Mouse (Mus musculus): Measurements from ENCODE around the gene Yy1. TPM values are rescaled to one million over a fixed set of nuclear protein-coding genes. Genes with fewer than 3 reads are reported as not detected.

Yy1 gene
- total and polyA plus RNA-seq, 3 experiments: 34.9 to 62.4 (median 52.1) TPM

DNA sequence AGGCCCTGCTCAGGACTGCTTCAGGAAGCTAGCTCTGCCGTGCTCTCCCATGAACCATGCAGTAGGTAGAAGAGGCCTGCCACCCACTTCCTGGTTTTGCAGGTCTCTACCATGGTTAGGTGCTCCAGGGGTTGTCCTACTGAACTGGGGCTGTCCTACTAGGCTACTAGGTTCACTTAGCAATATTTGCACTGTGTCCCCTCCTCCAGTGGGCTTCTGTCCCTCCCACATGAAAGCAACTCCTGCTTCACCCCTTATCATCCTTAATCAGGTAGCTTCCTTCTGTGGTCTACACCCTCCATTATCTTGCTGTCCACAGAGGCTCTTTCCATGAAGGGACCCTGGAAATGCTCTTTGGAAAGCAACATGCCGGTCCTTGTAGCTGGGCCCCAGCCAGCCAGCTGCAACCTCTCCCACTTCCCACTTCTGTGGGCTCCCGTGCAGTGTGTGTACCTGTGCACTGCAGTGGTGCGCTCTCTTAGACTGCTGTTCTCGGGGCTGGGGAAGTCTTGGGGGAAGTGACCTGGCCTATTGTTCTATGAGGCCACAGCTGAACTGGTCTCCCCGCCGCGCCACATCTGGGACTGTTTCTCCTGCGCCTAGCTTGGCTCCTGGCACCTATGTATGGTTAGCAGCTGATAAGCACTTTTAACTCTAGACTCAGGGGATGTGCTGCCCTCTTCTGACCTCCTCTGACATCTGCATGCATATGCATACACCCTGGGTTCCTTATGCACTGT, 29.5 kb upstream of the Yy1 start:
- Histone ChIP-seq H3K4me1 (ENCODE audit: control insufficient read depth in 1 of 2, insufficient read depth in 2 of 2, low read length in 2 of 2) (peaks cover 9 to 42% of the 10 kb centered on the region in 2 experiments), H3K27ac (ENCODE audit: control insufficient read depth, low read depth, low read length) (peak overlapping the region; percentile 91), H3K27me3 (ENCODE audit: control insufficient read depth in 1 of 2, insufficient read depth in 2 of 2, low read length in 2 of 2) (no peaks in the 10 kb centered on the region), H3K36me3 (ENCODE audit: control insufficient read depth in 1 of 2, insufficient read depth in 2 of 2, low read length in 2 of 2) (peaks cover 0 to 28% of the 10 kb centered on the region in 2 experiments; a peak in 2 of 4 replicates), H3K9me3 (replicated peaks; ENCODE audit: insufficient read depth, low read length) (no peaks in the 10 kb centered on the region), H3K9ac (ENCODE audit: control insufficient read depth, low read depth, low read length, poor library complexity, severe bottlenecking) (peak overlapping the region; percentile 60), H3K79me2 (ENCODE audit: control insufficient read depth, insufficient read depth, low read length, poor library complexity) (peaks cover 3% of the 10 kb centered on the region; the same call in 1 of the 2 replicates), H3K4me3 (ENCODE audit: control insufficient read depth in 1 of 2, insufficient read depth in 1 of 2, low read depth in 2 of 2, low read length in 2 of 2) (peak overlapping the region; percentile 39)
- peak; percentile 94 for DNase-seq (ENCODE audit: low read depth, low spot score)
- TF ChIP-seq BHLHE40 (IDR thresholded peaks at IDR 0.05; ENCODE audit: borderline replicate concordance, low read depth, low read length) (peak; percentile 32; the same call in 1 of the 2 replicates), HCFC1 (IDR thresholded peaks at IDR 0.05; ENCODE audit: low read depth, low read length) (peak; percentile 40; the same call in 1 of the 2 replicates), UBTF (IDR thresholded peaks at IDR 0.05; ENCODE audit: borderline replicate concordance, insufficient read depth, low read depth, low read length) (no peak), MAX (IDR thresholded peaks at IDR 0.05; ENCODE audit: low read length) (no peak), USF1 (IDR thresholded peaks at IDR 0.05; ENCODE audit: low read depth, low read length) (no peak), POLR2AphosphoS2 (IDR thresholded peaks at IDR 0.05; ENCODE audit: low read length) (no peak), CHD2 (IDR thresholded peaks at IDR 0.05; ENCODE audit: low read length) (no peak), MAZ (IDR thresholded peaks at IDR 0.05; ENCODE audit: low read depth, low read length) (peak; percentile 58; the same call in 1 of the 2 replicates), ETS1 (IDR thresholded peaks at IDR 0.05; ENCODE audit: low read depth, low read length) (peak; percentile 66; the same call in 1 of the 2 replicates), CHD1 (IDR thresholded peaks at IDR 0.05; ENCODE audit: low read depth, low read length) (peak; percentile 75), KAT2A (conservative IDR thresholded peaks at IDR 0.05; ENCODE audit: low read depth, low read length) (no peak), TCF12 (IDR thresholded peaks at IDR 0.05; ENCODE audit: low read depth, low read length) (peak; percentile 44; the same call in 1 of the 2 replicates), E2F4 (IDR thresholded peaks at IDR 0.05; ENCODE audit: borderline replicate concordance, low read depth, low read length) (no peak), NRF1 (IDR thresholded peaks at IDR 0.05; ENCODE audit: insufficient read depth, low read depth, low read length, poor library complexity, severe bottlenecking) (no peak), ZKSCAN1 (IDR thresholded peaks at IDR 0.05; ENCODE audit: low read depth, low read length) (peak; percentile 14; the same call in 1 of the 2 replicates), POLR2A (IDR thresholded peaks at IDR 0.05; ENCODE audit: control insufficient read depth in 1 of 2, insufficient read depth in 1 of 2, low read depth in 1 of 2, low read length in 2 of 2, poor library complexity in 1 of 2) (peak in 1 of 2 experiments; percentile 42; a peak in 2 of 4 replicates), RCOR1 (IDR thresholded peaks at IDR 0.05; ENCODE audit: low read depth, low read length) (peak; percentile 40), TBP (IDR thresholded peaks at IDR 0.05; ENCODE audit: low read depth, low read length) (peak; percentile 23; the same call in 1 of the 2 replicates), MYB (IDR thresholded peaks at IDR 0.05; ENCODE audit: low read depth, low read length) (no peak), CTCF (IDR thresholded peaks at IDR 0.05 in 2 of 3, conservative IDR thresholded peaks at IDR 0.05 in 1 of 3; ENCODE audit: control insufficient read depth in 1 of 3, insufficient read depth in 1 of 3, low read depth in 2 of 3, low read length in 3 of 3, poor library complexity in 1 of 3, severe bottlenecking in 1 of 3) (peak; percentile 42 to 63 (median 62)), MEF2A (IDR thresholded peaks at IDR 0.05; ENCODE audit: extremely low read depth, insufficient replicate concordance, low read depth, low read length, poor library complexity, severe bottlenecking) (0 out of 2 replicates have a peak, but pooled peaks have one; percentile 42), MXI1 (IDR thresholded peaks at IDR 0.05; ENCODE audit: low read depth, low read length) (no peak), SIN3A (IDR thresholded peaks at IDR 0.05; ENCODE audit: low read length) (no peak; the same call in none of the 2 replicates), ZC3H11A (IDR thresholded peaks at IDR 0.05; ENCODE audit: low read depth, low read length) (0 out of 2 replicates have a peak, but pooled peaks have one; percentile 3), RAD21 (IDR thresholded peaks at IDR 0.05; ENCODE audit: low read depth, low read length) (peak; percentile 27), EP300 (IDR thresholded peaks at IDR 0.05; ENCODE audit: low read depth in 1 of 2, low read length in 2 of 2) (peak; percentile 74), NELFE (IDR thresholded peaks at IDR 0.05; ENCODE audit: low read depth, low read length) (peak; percentile 53), ELF1 (IDR thresholded peaks at IDR 0.05; ENCODE audit: low read depth, low read length) (peak; percentile 76), JUND (IDR thresholded peaks at IDR 0.05; ENCODE audit: low read depth, low read length) (no peak), MYC (IDR thresholded peaks at IDR 0.05; ENCODE audit: low read depth, low read length) (peak; percentile 46; the same call in 1 of the 2 replicates), GABPA (IDR thresholded peaks at IDR 0.05; ENCODE audit: low read depth, low read length) (peak; percentile 21; the same call in 1 of the 2 replicates), MAFK (IDR thresholded peaks at IDR 0.05; ENCODE audit: borderline replicate concordance, low read depth, low read length) (no peak), POLR2AphosphoS5 (IDR thresholded peaks at IDR 0.05; ENCODE audit: borderline replicate concordance, low read depth, low read length) (no peak), ZMIZ1 (IDR thresholded peaks at IDR 0.05; ENCODE audit: low read depth, low read length) (no peak; the same call in 1 of the 2 replicates), ZNF384 (IDR thresholded peaks at IDR 0.05; ENCODE audit: low read depth, low read length) (no peak)
